Mouse (Mus musculus) activated CD4-positive, CD25-positive, alpha-beta regulatory T cell, adult 9 weeks (primary cell): ENCODE results near the gene Qrich1. TPM values are rescaled to one million over a fixed set of nuclear protein-coding genes. Genes with fewer than 3 reads are reported as not detected.

Source experiments
- polyA plus RNA-seq: library from polyadenylated mRNA; unstranded; fragments of 100-300 nt; shearing (Covaris generic); gene quantifications from one replicate; pipeline ENCODE4 v1.2.1, GENCODE M21; 2017

Qrich1 gene
- 148 TPM for polyA plus RNA-seq

GRCm38 (mm10) chr9:108516380-108517251 lies at the start of gene Qrich1:
Gene Qrich1, plus strand, starts transcription at chr9:108516806.

GRCm38 (mm10) chr9:108479721-108480351 lies 36.8 kb upstream of the Qrich1 start, which contains the start of gene Lamb2:
Gene Lamb2, plus strand, starts transcription at chr9:108479736.

GRCm38 (mm10) chr9:108490559-108491285 lies 25.9 kb upstream of the Qrich1 start, which contains the start of gene Usp19:
Gene Usp19, plus strand, starts transcription at chr9:108490602.

GRCm38 (mm10) chr9:108507619-108508434 lies 8.8 kb upstream of the Qrich1 start, which contains the start of gene Qars:
Gene Qars, plus strand, starts transcription at chr9:108507706.

GRCm38 (mm10) chr9:108560227-108560841 lies 43.7 kb downstream of the Qrich1 start, which contains the start of gene Impdh2:
Gene Impdh2, plus strand, starts transcription at chr9:108560286.

GRCm38 (mm10) chr9:108566815-108567776 lies 50.5 kb downstream of the Qrich1 start, which contains the start of gene Ndufaf3:
Gene Ndufaf3, minus strand, starts transcription at chr9:108567434.

GRCm38 (mm10) chr9:108569381-108570206 lies 53.0 kb downstream of the Qrich1 start, which contains the start of gene Dalrd3:
Gene Dalrd3, plus strand, starts transcription at chr9:108569886.

GRCm38 (mm10) chr9:108578545-108579343 lies 62.1 kb downstream of the Qrich1 start, which contains the start of gene Wdr6:
Gene Wdr6, minus strand, starts transcription at chr9:108578739.

GRCm38 (mm10) chr9:108596998-108597764 lies 80.6 kb downstream of the Qrich1 start, which contains the start of gene P4htm:
Gene P4htm, minus strand, starts transcription at chr9:108597667.

Other genes with a start within 250 kb of the Qrich1 start
- gene Nicn1, start 226.4 kb upstream of the Qrich1 start, polyA plus RNA-seq = 2.3 TPM
- 0.56 TPM for gene Amt, start 220.0 kb upstream of the Qrich1 start, polyA plus RNA-seq
- 391 TPM for gene Rhoa, start 210.7 kb upstream of the Qrich1 start, polyA plus RNA-seq
- gene Tcta, start 210.6 kb upstream of the Qrich1 start, polyA plus RNA-seq = 17.6 TPM
- gene Gpx1, start 177.9 kb upstream of the Qrich1 start, polyA plus RNA-seq = 741 TPM
- gene Usp4, start 169.0 kb upstream of the Qrich1 start, polyA plus RNA-seq = 160 TPM
- gene 1700102P08Rik, start 124.0 kb upstream of the Qrich1 start, polyA plus RNA-seq = 4.3 TPM
- gene Ccdc36, start 88.3 kb upstream of the Qrich1 start, polyA plus RNA-seq = not detected
- not detected for gene BC048562, start 80.3 kb upstream of the Qrich1 start, polyA plus RNA-seq
- 54.7 TPM for gene Ccdc71, start 56.3 kb upstream of the Qrich1 start, polyA plus RNA-seq
- 5.2 TPM for gene Klhdc8b, start 55.2 kb upstream of the Qrich1 start, polyA plus RNA-seq
- 0.20 TPM for gene Lamb2, start 37.1 kb upstream of the Qrich1 start, polyA plus RNA-seq
- 169 TPM for gene Usp19, start 26.2 kb upstream of the Qrich1 start, polyA plus RNA-seq
- 111 TPM for gene Qars, start 9.1 kb upstream of the Qrich1 start, polyA plus RNA-seq
- gene Impdh2, start 43.5 kb downstream of the Qrich1 start, polyA plus RNA-seq = 103 TPM
- gene Ndufaf3, start 50.6 kb downstream of the Qrich1 start, polyA plus RNA-seq = 79.9 TPM
- gene Dalrd3, start 53.1 kb downstream of the Qrich1 start, polyA plus RNA-seq = 158 TPM
- gene Wdr6, start 61.9 kb downstream of the Qrich1 start, polyA plus RNA-seq = 99.9 TPM
- gene P4htm, start 80.9 kb downstream of the Qrich1 start, polyA plus RNA-seq = 16.5 TPM
- gene Arih2, start 132.6 kb downstream of the Qrich1 start, polyA plus RNA-seq = 72.9 TPM
- 57.1 TPM for gene Slc25a20, start 145.3 kb downstream of the Qrich1 start, polyA plus RNA-seq
- gene Prkar2a, start 172.5 kb downstream of the Qrich1 start, polyA plus RNA-seq = 3.2 TPM